20 mouse cellular contexts compared by ENCODE assay signal in the genomic region with DNA sequence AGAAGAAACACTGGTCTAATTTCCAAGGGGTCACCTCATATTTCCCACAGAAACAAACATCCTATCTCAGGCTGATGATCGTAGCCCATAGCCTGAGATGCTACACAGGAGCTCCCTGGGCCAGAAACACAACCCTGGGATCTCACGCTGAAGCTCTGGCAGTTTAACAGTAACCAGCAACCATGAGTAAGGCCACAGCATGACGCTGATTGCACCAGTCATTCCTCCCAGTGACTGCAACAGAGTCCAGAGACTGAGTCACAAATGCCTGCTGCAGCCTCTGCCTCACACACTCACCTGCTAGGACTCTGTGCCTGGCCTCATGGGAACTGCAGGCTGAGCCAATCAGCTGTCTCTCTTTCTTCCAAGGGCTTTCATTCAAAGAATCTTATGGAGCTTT.
DNase-seq lines count a peak whose midpoint lies in the region; ATAC-seq lines count a peak whose summit lies in the region.
"Had no signal": no experiment of that assay in that cellular context is flagged by ENCODE, and none has a peak within 500 bp of the region (broad histone marks: within the 10 kb centered on the region; RNA-seq: fewer than 3 reads in every experiment).

No protein-coding gene starts in this region.

- no peak for DNase-seq in frontal cortex, postnatal 36 days (ENCODE audit: low spot score in 2 of 2)
- no peak for DNase-seq in heart, postnatal 36 days
- peak; percentile 41 for DNase-seq in adrenal gland, postnatal 10 days
- DNase-seq in fibroblast of lung, adult 2 months (ENCODE audit: low read depth), result peak; percentile 74
- no peak for DNase-seq in thymus, adult 18-20 months
- DNase-seq: B cell, adult 2 months; gastrocnemius, postnatal 10 days; kidney, adult 9 months; kidney, postnatal 36 days; retina, postnatal 1 day; thymus, adult 2 months had no signal

- 60% methylated on average over 3 of the region's 3 CpGs for WGBS in heart, embryonic 16.5 days

- no peak overlapping the region for H3K9ac ChIP-seq in heart, embryonic 16.5 days (ENCODE audit: low read length)
- H3K9ac ChIP-seq: embryonic facial prominence, embryonic 15.5 days; hindbrain, embryonic 14.5 days; intestine, embryonic 15.5 days; liver, embryonic 15.5 days; stomach, embryonic 15.5 days had no signal

- peaks cover 5% of the 10 kb centered on the region for H3K36me3 ChIP-seq in heart, embryonic 16.5 days (ENCODE audit: control insufficient read depth, insufficient read depth)
- H3K36me3 ChIP-seq: embryonic facial prominence, embryonic 15.5 days; intestine, embryonic 15.5 days; stomach, embryonic 15.5 days had no signal

- ATAC-seq in frontal cortex, adult (ENCODE audit: low TSS enrichment), result peak; percentile 41; the same call in 1 of the 2 replicates
- no peak for ATAC-seq in heart, embryonic 16.5 days (replicated peaks; ENCODE audit: extremely low read depth, insufficient read depth, low FRiP score)
- ATAC-seq: intestine, embryonic 15.5 days had no signal

- 0 out of 2 replicates have a peak overlapping the region, but pooled peaks have one; percentile 37 for H3K27ac ChIP-seq in heart, embryonic 16.5 days (ENCODE audit: low read length)
- H3K27ac ChIP-seq: embryonic facial prominence, embryonic 15.5 days; hindbrain, embryonic 14.5 days; intestine, embryonic 15.5 days; liver, embryonic 15.5 days; macrophage; midbrain, embryonic 10.5 days; stomach, embryonic 15.5 days had no signal

- H3K27me3 ChIP-seq in heart, embryonic 16.5 days (ENCODE audit: control insufficient read depth, insufficient read depth, low read length), result no peaks in the 10 kb centered on the region
- H3K27me3 ChIP-seq: embryonic facial prominence, embryonic 15.5 days; intestine, embryonic 15.5 days; liver, embryonic 15.5 days; stomach, embryonic 15.5 days had no signal

- H3K4me1 ChIP-seq in heart, embryonic 16.5 days (ENCODE audit: control insufficient read depth, insufficient read depth, low read length), result peaks cover 14% of the 10 kb centered on the region
- H3K4me1 ChIP-seq: intestine, embryonic 15.5 days; stomach, embryonic 15.5 days had no signal

- intact Hi-C loops in heart, postnatal 36 days (cut with DNase I), result no loop called here

- no peak overlapping the region for H3K4me2 ChIP-seq in heart, embryonic 16.5 days (ENCODE audit: low read depth, low read length)
- H3K4me2 ChIP-seq: embryonic facial prominence, embryonic 15.5 days; hindbrain, embryonic 14.5 days; intestine, embryonic 15.5 days; liver, embryonic 15.5 days; stomach, embryonic 15.5 days had no signal

- H3K9me3 ChIP-seq in heart, embryonic 16.5 days (replicated peaks; ENCODE audit: control insufficient read depth, low read length), result no peaks in the 10 kb centered on the region
- H3K9me3 ChIP-seq: embryonic facial prominence, embryonic 15.5 days; intestine, embryonic 15.5 days; liver, embryonic 15.5 days; midbrain, embryonic 10.5 days; stomach, embryonic 15.5 days had no signal

- H3K4me3 ChIP-seq in heart, embryonic 16.5 days (ENCODE audit: low read length), result no peak overlapping the region
- H3K4me3 ChIP-seq: embryonic facial prominence, embryonic 15.5 days; intestine, embryonic 15.5 days; liver, embryonic 15.5 days; midbrain, embryonic 10.5 days; stomach, embryonic 15.5 days had no signal

Comparison
In these comparisons a context has a peak if more than half of its experiments do, and no peak if none do; other contexts are left out.
1. DNase-seq: peak in adrenal gland, postnatal 10 days (single experiment) and fibroblast of lung, adult 2 months (single experiment); none in frontal cortex, postnatal 36 days (0 of 2), heart, postnatal 36 days (0 of 2) and thymus, adult 18-20 months (0 of 2).